Mouse (Mus musculus) spleen, postnatal 14 days (tissue): ENCODE measurements around the gene Cstb.
A peak's percentile ranks its signal among the peaks of the same experiment; 100 is the strongest.

Source experiments
- DNase-seq, 2 experiments: peaks; one replicate each; pipeline ENCODE4 v3.0.0; 2021 to 2022; ENCODE audit warnings: low spot score in 2 of 2

Cstb gene

GRCm38 (mm10) chr10:78417888-78418287 lies 7.6 kb upstream of the Cstb start:
- DNase-seq, result no peak

- DNase-seq, result no peak
Observed at GRCm38 (mm10) chr10:78418791-78419190, 6.7 kb upstream of the Cstb start.

GRCm38 (mm10) chr10:78420929-78421328 lies 4.5 kb upstream of the Cstb start:
- DNase-seq, result no peak

GRCm38 (mm10) chr10:78422614-78423013 lies 2.9 kb upstream of the Cstb start:
- DNase-seq, result no peak

- DNase-seq, result no peak
Observed at GRCm38 (mm10) chr10:78426117-78426735, 757 bp downstream of the Cstb start.

- no peak for DNase-seq
Observed at GRCm38 (mm10) chr10:78428070-78428469, 2.6 kb downstream of the Cstb start.

- DNase-seq, result no peak
Observed at GRCm38 (mm10) chr10:78429180-78429579, 3.7 kb downstream of the Cstb start.

- no peak for DNase-seq
Observed at GRCm38 (mm10) chr10:78429776-78430175, 4.3 kb downstream of the Cstb start.

- no peak for DNase-seq
Observed at GRCm38 (mm10) chr10:78432853-78433252, 7.4 kb downstream of the Cstb start.

- DNase-seq, result peak; percentile 65 to 83
Observed at GRCm38 (mm10) chr10:78438094-78438493, 12.6 kb downstream of the Cstb start.

GRCm38 (mm10) chr10:78439550-78439949 lies 14.1 kb downstream of the Cstb start:
- no peak for DNase-seq

GRCm38 (mm10) chr10:78439990-78440389 lies 14.5 kb downstream of the Cstb start:
- DNase-seq, result no peak

- no peak for DNase-seq
Observed at GRCm38 (mm10) chr10:78440812-78441211, 15.3 kb downstream of the Cstb start.

- DNase-seq, result no peak
Observed at GRCm38 (mm10) chr10:78441606-78442005, 16.1 kb downstream of the Cstb start.

GRCm38 (mm10) chr10:78442292-78442691 lies 16.8 kb downstream of the Cstb start:
- DNase-seq, result no peak

- DNase-seq, result no peak
Observed at GRCm38 (mm10) chr10:78446195-78446594, 20.7 kb downstream of the Cstb start.

- no peak for DNase-seq
Observed at GRCm38 (mm10) chr10:78447396-78447795, 21.9 kb downstream of the Cstb start.

- DNase-seq, result no peak
Observed at GRCm38 (mm10) chr10:78450761-78451160, 25.3 kb downstream of the Cstb start.

GRCm38 (mm10) chr10:78452641-78453040 lies 27.2 kb downstream of the Cstb start:
- DNase-seq, result no peak

- DNase-seq, result no peak
Observed at GRCm38 (mm10) chr10:78456696-78457095, 31.2 kb downstream of the Cstb start.

GRCm38 (mm10) chr10:78457495-78458347 lies 32.3 kb downstream of the Cstb start:
- DNase-seq, result peak in 1 of 2 experiments; percentile 39

- DNase-seq, result no peak
Observed at GRCm38 (mm10) chr10:78458348-78459111, 33.1 kb downstream of the Cstb start.
